Mouse (Mus musculus): ENCODE measurements around the gene Plcb1. TPM values are rescaled to one million over a fixed set of nuclear protein-coding genes. Genes with fewer than 3 reads are reported as not detected.
A peak's percentile ranks its signal among the peaks of the same experiment; 100 is the strongest.
"Not testable (repeated sequence)": the region's sequence is repeated elsewhere in the genome, so short reads cannot be mapped to it uniquely, and the experiment has no call there.

Plcb1 gene
- polyA plus RNA-seq, 1 experiment, result 64.0 TPM

DNA sequence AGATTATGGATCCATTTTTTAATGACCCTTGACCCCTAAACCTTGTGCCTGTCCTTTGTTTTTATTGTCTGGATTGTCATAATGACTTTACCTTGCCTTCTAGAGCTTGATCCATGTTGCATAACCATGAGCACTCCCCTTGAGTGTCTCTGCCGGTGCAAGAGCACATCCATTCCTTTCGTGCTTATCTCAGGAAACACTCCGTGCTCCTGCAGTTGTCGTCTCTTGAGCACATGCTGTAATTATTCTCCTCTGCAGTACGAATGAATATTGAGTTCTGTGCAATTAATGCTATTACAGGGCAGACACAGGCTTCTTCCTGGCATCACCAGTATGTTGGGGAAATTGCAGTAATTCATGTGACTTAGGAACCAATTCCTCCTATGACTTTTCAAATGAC, 166.2 kb downstream of the Plcb1 start:
- DNase-seq (ENCODE audit: extremely low spot score in 1 of 2, low spot score in 1 of 2), result no peak

DNA sequence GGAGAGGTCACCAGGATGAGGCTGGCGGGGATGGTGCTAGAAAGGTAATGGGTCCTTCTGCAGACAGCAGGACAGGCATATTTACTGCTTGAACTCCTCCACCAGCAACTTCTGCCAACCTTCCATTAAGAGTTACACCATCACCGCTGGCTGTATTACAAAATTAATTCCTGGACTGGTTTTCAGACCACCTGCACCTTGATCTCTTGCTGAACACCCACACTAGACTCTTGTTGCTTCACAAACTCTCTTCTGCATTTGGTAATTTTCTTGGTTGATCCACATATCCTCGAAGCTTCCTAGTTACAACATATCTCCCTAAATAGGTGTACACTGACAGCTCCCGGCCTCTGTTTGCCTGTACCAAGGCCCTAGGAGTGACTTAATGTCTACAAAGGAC, 170.6 kb downstream of the Plcb1 start:
- DNase-seq (ENCODE audit: extremely low spot score in 1 of 2, low spot score in 1 of 2), result no peak

DNA sequence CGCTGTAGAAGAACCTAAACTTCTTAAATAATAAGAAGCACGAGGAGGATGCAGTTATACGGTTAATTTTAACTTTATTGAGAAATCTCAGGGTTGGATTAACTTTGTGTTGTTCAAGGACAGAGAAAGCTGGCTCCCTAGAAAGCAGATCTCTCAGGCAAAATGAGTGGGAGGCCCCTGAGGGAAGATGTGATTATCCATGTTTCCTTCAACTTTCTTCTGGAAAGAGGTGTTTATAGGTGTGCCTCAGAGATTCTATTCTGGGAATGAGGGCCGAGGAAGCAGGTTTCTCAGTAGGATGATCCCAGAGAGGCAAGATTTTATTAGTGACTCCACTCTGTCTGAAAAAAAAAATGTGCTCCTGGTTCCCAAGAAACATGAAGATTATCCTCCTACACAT, 180.3 kb downstream of the Plcb1 start:
- DNase-seq (ENCODE audit: extremely low spot score in 1 of 2, low spot score in 1 of 2), result no peak

DNA sequence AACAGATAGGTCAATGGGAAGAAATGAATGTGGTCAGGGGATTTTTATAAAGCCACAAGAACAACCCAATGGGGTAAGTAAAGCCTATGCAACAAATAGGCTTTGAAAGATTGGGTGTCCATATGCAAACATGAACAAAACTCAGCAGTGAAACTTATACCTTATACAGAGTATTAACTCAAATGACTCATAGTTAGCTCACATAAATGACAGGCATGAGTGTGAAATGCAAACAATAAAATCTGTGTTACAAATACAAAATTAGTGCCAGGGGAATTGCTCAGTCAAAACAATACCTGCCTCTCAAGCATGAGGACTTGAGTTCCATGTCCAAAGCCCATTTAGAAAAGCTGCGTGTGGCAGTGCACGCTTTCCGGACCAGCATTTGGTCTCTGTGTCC, 182.5 kb downstream of the Plcb1 start:
- DNase-seq (ENCODE audit: extremely low spot score in 1 of 2, low spot score in 1 of 2), result no peak

DNA sequence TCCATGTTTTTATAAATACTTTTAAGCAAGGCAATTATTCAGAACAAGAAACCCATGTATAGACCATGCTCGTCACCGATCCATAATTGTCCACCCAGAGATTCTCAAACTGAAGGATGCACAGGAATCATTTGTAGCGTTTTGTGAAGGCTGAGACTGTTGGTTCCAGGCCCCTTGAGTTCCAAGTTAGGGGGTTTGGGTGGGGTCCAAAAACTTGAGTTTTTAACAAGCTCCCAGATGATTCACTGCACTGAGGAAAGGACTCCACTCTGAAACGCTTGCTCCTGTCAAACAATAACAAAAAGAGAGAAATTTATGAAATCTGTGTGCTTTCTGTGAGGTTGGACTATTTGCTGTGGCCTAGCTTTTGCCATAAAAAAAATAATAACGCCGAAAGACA, 186.5 kb downstream of the Plcb1 start:
- no peak for DNase-seq (ENCODE audit: extremely low spot score in 1 of 2, low spot score in 1 of 2)

DNA sequence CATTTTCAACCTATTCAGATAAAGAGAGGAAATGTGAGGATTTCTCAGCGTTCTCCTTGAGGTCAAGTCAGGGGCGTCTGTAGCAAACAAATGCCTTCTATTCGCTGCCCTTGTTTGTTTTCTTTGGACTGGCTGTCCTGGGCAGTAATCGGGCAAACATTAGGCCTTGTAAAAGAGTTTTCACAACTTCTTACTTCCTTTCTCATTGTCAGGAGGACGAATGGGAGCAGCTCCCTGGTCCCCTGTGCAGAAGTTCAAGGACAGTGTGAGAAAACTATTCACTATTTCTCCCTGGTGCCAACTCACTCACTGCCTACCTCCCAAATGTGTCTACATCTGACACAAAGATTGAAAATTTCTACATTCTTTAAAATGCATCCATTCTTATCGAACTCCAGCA, 188.8 kb downstream of the Plcb1 start:
- no peak for DNase-seq (ENCODE audit: extremely low spot score in 1 of 2, low spot score in 1 of 2)

DNA sequence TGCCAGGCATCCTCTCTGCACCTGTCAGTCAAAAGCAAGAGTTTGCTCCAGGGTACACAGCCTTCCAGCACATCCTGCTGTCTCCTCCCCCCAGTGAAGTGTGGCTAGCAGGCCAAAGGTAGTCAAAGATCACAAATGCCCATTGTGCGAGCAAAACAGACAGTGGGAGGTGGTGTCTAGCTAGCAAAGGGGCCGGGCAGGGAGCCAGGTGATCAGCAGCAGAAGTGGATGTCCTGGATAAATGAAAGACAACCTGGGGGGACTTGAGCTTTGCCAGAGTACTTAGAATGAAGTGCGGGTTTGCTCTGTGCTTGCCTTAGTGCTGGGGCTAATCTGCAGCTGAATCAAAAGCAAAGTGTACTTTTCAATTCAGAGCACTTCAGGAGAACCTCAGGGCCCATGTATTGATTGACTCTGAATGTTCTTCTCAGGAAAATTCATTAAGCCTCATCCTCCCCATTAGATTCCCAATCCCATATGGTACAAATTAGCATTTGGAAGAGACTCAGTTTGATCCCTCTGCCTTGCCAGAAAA, 191.0 kb downstream of the Plcb1 start:
- DNase-seq (ENCODE audit: extremely low spot score in 1 of 2, low spot score in 1 of 2), result no peak

DNA sequence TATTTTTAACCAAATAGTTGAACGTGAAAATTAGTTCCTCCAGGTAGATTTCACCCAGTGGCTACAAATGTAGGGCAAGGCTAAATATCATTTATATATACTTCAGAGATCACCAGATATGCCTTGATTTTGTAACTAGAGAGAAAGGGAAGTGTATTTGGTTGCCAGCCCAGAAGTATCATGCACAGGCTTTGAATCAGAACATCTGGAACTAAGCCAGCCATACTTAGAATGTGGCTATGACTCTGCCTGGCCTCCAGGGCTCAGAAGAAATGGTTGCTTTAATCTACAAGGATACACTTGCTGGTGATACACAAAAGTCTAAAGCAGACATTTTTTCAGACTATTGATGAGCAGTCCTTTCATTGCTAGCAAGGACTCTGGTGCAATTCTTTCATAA, 191.8 kb downstream of the Plcb1 start:
- DNase-seq (ENCODE audit: extremely low spot score in 1 of 2, low spot score in 1 of 2), result no peak

DNA sequence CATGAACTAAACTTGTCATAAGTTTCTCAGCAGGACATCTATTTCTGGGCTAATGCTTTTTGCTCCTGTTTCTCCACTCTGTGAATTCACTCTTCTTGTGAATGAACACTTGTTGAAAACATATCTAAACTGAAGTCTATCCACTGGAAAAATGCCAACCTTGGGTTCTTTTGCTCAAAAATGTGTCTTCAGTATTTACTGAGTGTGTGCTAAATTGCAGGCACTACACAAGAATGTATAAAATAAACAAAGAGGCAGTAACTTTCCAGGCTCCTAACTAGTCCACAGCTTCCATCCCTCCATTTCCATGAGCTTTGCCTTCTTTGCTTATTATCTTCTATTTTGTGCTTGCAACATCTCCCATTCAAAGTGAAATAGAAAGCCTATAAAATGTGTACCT, 195.5 kb downstream of the Plcb1 start:
- DNase-seq (ENCODE audit: extremely low spot score in 1 of 2, low spot score in 1 of 2), result no peak

DNA sequence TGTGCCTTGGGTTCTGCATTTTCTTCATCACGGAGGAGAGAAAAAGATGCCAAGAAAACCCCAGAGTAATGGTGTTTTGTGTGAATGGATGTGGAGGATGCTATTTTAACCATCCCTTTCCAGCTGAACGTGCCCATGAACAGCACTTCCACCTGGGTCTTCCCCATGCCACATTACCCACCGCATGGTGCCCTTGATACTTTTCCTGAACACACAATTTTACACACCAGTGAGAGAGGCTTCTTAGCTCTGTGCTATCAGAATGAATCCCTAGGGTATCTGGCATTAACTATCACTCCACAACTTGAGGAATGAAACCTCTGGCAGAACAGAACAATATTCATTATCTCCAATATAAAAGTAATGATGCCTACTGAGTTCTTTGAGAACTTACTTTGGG, 199.0 kb downstream of the Plcb1 start:
- DNase-seq (ENCODE audit: extremely low spot score in 1 of 2, low spot score in 1 of 2), result no peak

DNA sequence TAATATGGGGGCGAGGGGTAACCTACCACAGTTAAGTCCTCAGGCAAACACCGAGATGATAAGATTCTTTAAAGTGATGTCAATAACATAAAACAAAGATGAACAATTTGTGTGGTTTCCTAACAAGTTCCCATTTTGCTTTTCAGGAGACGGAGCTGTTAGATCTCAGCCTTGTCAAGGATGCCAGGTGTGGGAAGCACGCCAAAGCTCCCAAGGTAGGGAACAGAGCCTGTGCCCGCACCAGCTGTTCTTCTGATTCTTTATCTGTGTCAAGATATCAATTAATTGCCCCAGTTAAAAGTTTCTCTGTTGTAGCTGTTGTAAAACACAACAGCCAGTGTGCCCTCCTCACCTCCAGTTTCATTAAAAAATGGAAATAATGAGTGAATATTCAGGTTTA, 202.1 kb downstream of the Plcb1 start:
- DNase-seq (ENCODE audit: extremely low spot score in 1 of 2, low spot score in 1 of 2), result no peak

DNA sequence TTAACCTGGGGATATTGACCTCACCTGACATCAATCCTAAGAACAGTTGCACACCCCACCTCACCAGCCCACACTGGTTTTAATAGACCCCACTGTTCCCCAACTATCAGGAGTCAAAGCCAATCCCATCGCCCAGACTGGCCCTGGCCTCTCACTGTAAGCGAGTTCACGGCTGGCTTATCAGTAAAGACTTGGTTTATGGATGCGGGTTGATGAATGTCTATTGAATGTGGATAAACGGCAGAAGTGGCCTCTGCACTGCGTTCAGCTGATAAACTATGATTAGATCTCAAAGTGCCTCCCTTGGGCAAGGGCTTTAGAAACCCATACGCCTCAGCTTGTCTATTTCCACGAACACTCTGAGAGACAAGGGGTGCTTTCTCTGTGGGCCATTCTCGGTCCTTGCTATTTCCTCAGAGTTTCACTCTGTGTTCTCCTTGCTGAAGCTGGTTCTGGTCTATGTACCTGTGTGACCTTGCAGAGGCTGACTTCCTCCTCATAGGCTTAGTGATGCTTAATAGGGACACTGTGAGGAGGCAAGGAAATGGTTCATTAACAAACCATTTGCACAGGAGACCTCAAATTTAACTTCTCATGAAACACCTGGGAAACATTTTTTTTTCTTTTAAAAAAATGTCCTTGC, 203.9 kb downstream of the Plcb1 start:
- DNase-seq (ENCODE audit: extremely low spot score in 1 of 2, low spot score in 1 of 2), result no peak

DNA sequence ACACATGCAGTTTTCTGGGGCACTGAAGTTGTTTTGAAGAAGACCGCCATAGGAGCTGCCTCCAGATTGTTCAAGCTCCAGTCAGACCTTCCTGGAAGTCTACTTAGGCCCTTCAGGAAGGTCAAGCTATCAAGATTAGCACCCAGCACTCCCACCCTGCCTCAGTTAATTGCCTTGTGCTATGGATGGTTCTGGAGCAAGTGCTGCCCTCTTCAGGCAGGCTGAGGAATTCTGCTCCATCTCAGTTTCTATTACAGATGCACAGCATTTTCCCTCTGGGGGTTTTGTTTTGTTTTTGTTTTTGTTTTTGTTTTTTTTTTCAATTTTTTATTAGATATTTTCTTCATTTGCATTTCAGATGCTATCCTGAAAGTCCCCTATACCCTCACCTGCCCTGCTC, 221.3 kb downstream of the Plcb1 start:
- DNase-seq (ENCODE audit: extremely low spot score in 1 of 2, low spot score in 1 of 2), result no peak

DNA sequence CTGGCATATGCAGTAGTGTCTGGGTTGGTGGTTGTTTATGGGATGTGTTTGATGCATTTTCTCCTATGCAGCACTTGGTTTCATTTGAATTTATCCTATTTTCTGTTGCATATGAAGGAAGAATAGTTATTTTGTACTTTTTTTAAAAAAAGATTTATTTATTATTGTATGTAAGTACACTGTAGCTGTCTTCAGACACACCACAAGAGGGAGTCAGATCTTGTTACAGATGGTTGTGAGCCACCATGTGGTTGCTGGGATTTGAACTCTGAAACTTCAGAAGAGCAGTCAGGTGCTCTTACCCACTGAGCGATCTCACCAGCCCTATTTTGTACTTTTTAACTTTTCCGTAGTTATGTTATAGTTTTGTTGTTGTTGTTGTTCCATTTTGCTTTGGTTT, 222.0 kb downstream of the Plcb1 start:
- DNase-seq (ENCODE audit: extremely low spot score in 1 of 2, low spot score in 1 of 2), result not testable (repeated sequence)

DNA sequence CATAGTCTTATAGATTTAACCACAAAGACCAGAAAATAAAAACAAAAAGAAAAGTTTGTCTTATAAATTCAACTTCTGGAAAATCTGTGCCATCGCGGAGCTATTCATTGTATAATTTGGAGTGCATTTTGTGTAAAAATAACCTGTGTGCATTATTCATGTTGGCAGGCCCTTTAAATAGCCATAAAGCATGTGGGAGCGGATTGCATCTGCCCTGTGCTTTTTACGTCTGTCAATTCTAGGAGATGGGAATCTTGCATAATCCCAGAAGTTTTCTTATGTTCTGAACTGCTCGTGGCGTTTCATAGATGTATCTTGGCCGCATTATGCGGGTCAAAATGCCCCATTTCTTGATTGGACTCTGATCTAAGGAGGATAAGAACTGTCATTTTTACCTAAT, 224.5 kb downstream of the Plcb1 start:
- DNase-seq (ENCODE audit: extremely low spot score in 1 of 2, low spot score in 1 of 2), result peak; percentile 52 to 58

DNA sequence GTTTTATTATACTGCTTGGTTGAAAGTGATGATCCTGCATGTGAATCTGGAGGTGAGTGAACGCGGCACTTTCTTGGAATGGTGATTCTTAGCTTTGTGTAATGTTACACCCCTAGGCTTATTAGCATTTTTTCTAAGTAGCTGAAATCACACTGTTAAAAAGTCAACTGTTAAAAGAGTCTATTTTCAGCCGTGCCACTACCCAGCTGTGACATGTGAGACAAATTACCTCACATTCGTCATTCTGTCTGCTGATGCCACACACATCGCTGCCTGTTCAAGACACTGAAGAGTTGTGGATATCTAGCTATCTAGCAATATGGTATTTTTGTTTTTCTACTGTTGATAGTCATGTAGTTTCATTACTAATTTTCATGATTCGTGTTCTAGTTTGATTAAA, 229.6 kb downstream of the Plcb1 start:
- DNase-seq (ENCODE audit: extremely low spot score in 1 of 2, low spot score in 1 of 2), result peak in 1 of 2 experiments; percentile 31

DNA sequence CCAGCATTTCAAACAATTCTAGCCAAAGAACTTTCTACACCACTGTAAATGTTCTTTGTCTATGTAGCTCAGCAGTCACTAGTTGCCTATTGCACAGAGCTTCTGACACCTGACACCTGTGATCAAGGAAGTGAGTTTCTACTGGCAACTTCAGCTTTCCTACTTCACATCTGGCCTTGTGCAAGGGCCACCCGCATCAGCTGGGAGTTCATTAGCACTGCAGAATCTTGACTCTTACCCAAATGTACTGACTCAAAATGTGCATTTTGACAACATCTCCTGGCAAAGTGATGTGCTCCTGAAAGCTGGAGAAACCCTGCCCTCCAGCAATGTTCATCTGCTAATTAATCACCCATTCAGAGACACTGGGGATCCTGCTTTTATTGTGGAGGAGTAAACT, 232.4 kb downstream of the Plcb1 start:
- no peak for DNase-seq (ENCODE audit: extremely low spot score in 1 of 2, low spot score in 1 of 2)

DNA sequence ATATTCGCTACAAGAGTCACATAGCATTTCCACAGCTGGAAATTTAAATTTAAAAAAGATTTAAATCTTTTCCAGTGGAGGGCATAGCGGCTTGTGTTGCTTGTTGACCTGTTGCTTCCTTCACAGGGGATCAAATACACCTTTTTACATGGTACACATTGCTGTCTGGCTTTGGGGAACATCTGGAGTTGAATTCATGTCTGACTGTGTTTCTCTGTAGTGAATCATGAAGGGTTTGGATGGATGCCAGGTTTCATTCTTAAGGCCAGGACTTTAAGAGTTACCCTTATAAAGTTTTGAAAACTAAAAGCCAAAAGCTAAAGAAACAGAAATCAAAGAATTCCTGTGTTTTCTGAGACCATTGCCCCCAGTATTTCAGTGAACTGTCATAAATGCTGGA, 232.8 kb downstream of the Plcb1 start:
- no peak for DNase-seq (ENCODE audit: extremely low spot score in 1 of 2, low spot score in 1 of 2)

DNA sequence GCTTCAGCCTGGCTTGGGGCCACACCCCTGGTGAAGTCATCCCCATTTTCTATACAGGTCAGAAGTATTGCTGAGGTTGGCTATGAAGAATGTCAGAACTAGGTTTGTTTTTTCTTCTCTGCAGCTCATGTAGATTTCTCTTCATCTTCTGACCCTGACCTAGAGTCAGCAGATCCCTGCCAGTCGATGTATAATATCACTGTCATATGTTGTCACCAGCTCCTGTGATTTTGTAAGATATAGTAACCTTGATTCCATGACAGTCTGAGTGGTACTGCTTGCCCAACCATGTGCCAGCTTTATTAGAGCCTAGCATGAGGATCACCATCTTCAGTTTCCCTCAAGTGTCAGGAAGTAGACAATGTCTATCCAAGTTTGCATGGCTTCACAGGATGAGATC, 233.7 kb downstream of the Plcb1 start:
- no peak for DNase-seq (ENCODE audit: extremely low spot score in 1 of 2, low spot score in 1 of 2)

DNA sequence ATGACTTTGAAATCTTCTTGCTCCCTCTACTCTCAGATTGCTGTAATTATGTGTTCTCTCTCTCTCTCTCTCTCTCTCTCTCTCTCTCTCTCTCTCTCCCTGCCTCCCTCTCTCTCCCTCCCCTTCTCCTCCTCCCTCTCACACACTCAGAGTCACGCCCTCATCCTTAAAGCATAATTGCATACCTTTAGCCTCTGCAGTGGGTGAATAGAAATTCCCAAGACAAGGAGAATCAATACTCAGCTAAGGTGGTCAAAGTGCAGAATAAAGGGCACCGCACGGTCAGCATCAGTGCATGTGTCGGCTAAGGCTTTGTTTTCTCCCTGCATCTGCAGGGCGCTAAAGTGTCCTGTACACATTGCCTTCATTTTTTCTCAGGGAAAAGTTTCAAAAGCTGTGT, 243.4 kb downstream of the Plcb1 start:
- no peak for DNase-seq (ENCODE audit: extremely low spot score in 1 of 2, low spot score in 1 of 2)

DNA sequence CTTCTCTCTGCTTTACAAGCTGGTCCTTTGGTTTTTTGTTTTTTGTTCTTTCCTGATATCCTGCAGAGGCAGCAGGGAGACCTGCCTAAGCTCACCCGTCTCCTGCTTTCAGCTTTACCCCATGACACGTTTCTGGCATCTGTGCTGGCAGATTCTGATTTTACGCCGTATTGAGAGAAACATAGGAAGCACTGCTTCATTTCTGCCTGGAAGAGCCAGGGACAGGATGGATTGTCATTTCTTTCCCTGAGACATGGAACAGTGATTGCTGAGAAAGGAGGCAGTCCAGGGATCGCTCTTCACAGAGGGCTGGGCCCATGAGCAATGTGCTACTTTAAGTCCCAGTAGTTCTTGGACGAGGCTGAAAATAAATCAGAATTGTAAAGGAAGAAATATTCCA, 243.8 kb downstream of the Plcb1 start:
- peak in 1 of 2 experiments; percentile 36 for DNase-seq (ENCODE audit: extremely low spot score in 1 of 2, low spot score in 1 of 2)

DNA sequence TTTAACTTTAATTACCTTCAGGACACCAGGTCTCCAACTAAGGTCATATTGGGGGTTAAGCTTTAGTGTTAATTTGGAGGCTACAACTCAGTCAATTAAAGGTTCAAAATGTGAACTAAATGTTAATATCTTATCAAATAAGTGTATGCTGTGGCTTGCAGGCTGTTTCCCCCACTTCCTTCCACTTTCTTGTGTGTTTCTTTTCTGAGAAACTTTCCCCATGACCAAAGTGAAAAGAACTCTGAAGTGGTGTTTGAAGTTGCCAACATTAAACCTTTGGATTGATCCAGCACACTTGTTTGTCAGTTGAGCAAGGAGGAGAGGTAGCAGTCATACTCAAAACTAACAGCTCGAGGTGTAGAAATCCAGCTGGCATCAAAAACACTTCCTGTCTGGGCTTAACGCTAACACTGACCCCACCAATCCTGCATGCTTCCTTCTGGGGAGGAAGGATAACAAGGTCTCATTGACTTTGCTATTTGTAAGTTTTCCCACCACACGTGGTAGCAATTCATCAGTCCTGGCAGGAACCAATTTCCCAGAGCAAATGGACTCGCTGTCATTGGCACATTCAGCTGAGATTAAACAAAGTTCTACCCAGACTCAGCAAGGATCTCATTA, 249.9 kb downstream of the Plcb1 start:
- DNase-seq (ENCODE audit: extremely low spot score in 1 of 2, low spot score in 1 of 2), result no peak

DNA sequence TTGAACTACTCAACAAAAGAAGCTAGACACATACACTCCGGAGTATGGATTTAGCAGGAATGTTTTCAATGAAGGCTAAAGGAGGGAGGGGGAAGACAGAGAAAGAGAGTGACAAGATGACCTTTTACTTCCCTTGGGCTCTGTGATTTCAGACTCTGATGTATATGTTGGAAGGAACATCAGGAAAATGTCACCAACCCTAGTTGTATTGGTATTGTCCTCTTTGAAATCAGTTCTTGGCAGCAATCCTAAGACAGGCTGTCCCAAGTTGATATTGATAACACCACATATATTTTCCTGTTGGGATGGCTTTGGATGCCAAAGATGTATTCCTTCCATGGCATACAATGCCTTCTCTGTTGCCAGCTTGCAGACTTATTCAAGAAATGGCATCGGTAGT, 262.9 kb downstream of the Plcb1 start:
- no peak for DNase-seq (ENCODE audit: extremely low spot score in 1 of 2, low spot score in 1 of 2)
